In the genomic region with DNA sequence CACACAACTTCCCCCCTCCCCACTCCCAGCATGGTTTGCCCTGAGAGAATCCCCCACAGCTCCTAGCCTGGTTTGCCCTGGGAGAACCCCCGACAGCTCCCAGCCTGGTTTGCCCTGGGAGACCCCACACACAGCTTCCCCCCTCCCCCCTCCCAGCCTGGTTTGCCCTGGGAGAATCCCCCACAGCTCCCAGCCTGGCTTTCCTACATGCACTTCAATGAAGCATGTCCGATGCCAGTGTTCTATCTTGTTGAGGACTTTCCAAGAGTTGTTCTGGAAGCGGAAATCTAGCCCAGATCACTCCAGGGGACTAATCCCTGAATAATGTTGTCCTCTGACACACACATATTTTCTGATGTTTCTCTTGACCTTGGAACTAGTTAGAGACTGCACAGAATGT, we compare ENCODE assay signal across 36 mouse cellular contexts. TPM values are rescaled to one million over a fixed set of nuclear protein-coding genes. Genes with fewer than 3 reads are reported as not detected.
DNase-seq lines count a peak whose midpoint lies in the region; ATAC-seq and TF ChIP-seq lines count a peak whose summit lies in the region.
"Had no signal": no experiment of that assay in that cellular context is flagged by ENCODE, and none has a peak within 500 bp of the region (broad histone marks: within the 10 kb centered on the region; RNA-seq: fewer than 3 reads in every experiment).

No protein-coding gene starts in this region.

- H3K4me3 ChIP-seq in forebrain, postnatal 0 days (ENCODE audit: low read depth, low read length) = no peak overlapping the region
- no peak overlapping the region for H3K4me3 ChIP-seq in forebrain, embryonic 16.5 days (replicated peaks; ENCODE audit: low read length)
- no peak overlapping the region for H3K4me3 ChIP-seq in midbrain, embryonic 11.5 days (ENCODE audit: low read depth, low read length)
- no peak overlapping the region for H3K4me3 ChIP-seq in midbrain, embryonic 14.5 days (replicated peaks; ENCODE audit: low read depth, low read length)
- H3K4me3 ChIP-seq: forebrain, embryonic 15.5 days; heart, embryonic 13.5 days; hindbrain, embryonic 10.5 days; intestine, embryonic 15.5 days; midbrain, embryonic 15.5 days; myocyte; neural tube, embryonic 12.5 days; stomach, embryonic 15.5 days had no signal

- peak; percentile 13 for DNase-seq in forebrain, postnatal 0 days
- DNase-seq in midbrain, embryonic 11.5 days (ENCODE audit: low spot score, missing footprints) = peak; percentile 87
- no peak for DNase-seq in midbrain, embryonic 14.5 days
- peak; percentile 25 for DNase-seq in brain, adult 2 months (ENCODE audit: low read depth, low spot score)
- no peak for DNase-seq in urinary bladder, postnatal 36 days (ENCODE audit: low spot score in 2 of 2)
- DNase-seq in adrenal gland, adult 18-20 months (ENCODE audit: low spot score in 2 of 2) = no peak
- DNase-seq: adrenal gland, postnatal 10 days; cerebellum, adult 18-20 months; cerebellum, postnatal 25 days; gastrocnemius, postnatal 25 days; heart, postnatal 10 days; kidney, adult 2 months; kidney, postnatal 36 days; liver; lung, adult 2 months; lung, postnatal 10 days; right cerebral cortex, postnatal 14 days had no signal

- H3K27me3 ChIP-seq in forebrain, postnatal 0 days (ENCODE audit: insufficient read depth, low read length) = no peaks in the 10 kb centered on the region
- no peaks in the 10 kb centered on the region for H3K27me3 ChIP-seq in forebrain, embryonic 16.5 days (replicated peaks; ENCODE audit: control insufficient read depth, insufficient read depth, low read length)
- H3K27me3 ChIP-seq in midbrain, embryonic 11.5 days (ENCODE audit: control insufficient read depth, insufficient read depth, low read length) = no peaks in the 10 kb centered on the region
- H3K27me3 ChIP-seq in midbrain, embryonic 14.5 days (ENCODE audit: control insufficient read depth, insufficient read depth, low read length) = no peaks in the 10 kb centered on the region
- H3K27me3 ChIP-seq: forebrain, embryonic 15.5 days; heart, embryonic 13.5 days; intestine, embryonic 15.5 days; midbrain, embryonic 15.5 days; neural tube, embryonic 12.5 days; stomach, embryonic 15.5 days had no signal

- no peaks in the 10 kb centered on the region for H3K4me1 ChIP-seq in forebrain, postnatal 0 days (ENCODE audit: insufficient read depth)
- H3K4me1 ChIP-seq in forebrain, embryonic 16.5 days (replicated peaks; ENCODE audit: control insufficient read depth, insufficient read depth, low read length) = peaks cover 12% of the 10 kb centered on the region
- H3K4me1 ChIP-seq in midbrain, embryonic 11.5 days (ENCODE audit: control insufficient read depth, insufficient read depth, low read length) = peaks cover 8% of the 10 kb centered on the region; the same call in 1 of the 2 replicates
- H3K4me1 ChIP-seq in midbrain, embryonic 14.5 days (ENCODE audit: control insufficient read depth, insufficient read depth, low read length) = no peaks in the 10 kb centered on the region

- WGBS in forebrain, postnatal 0 days = 16% methylated on average over 3 of the region's 3 CpGs
- 10% methylated on average over 2 of the region's 3 CpGs for WGBS in forebrain, embryonic 16.5 days
- WGBS in midbrain, embryonic 11.5 days = 20% methylated on average over 3 of the region's 3 CpGs
- 15% methylated on average over 3 of the region's 3 CpGs for WGBS in midbrain, embryonic 14.5 days

- ATAC-seq in forebrain, postnatal 0 days = peak; percentile 47; the same call in 1 of the 2 replicates
- ATAC-seq in forebrain, embryonic 16.5 days = no peak
- no peak for ATAC-seq in midbrain, embryonic 11.5 days (ENCODE audit: low FRiP score)
- ATAC-seq in midbrain, embryonic 14.5 days (ENCODE audit: low FRiP score, low TSS enrichment) = no peak
- ATAC-seq: activated CD4-positive, CD25-positive, alpha-beta regulatory T cell, adult 4 months; CD4-positive, CD25-positive, alpha-beta regulatory T cell, adult 4 months; forebrain, embryonic 15.5 days; hindbrain, embryonic 16.5 days; intestine, embryonic 15.5 days; midbrain, embryonic 15.5 days had no signal

- no peak overlapping the region for H3K27ac ChIP-seq in forebrain, postnatal 0 days (ENCODE audit: low read depth, low read length)
- no peak overlapping the region for H3K27ac ChIP-seq in forebrain, embryonic 16.5 days (ENCODE audit: low read length)
- H3K27ac ChIP-seq in midbrain, embryonic 11.5 days (ENCODE audit: low read depth, low read length) = no peak overlapping the region
- H3K27ac ChIP-seq in midbrain, embryonic 14.5 days (replicated peaks; ENCODE audit: low read depth, low read length) = no peak overlapping the region
- H3K27ac ChIP-seq: forebrain, embryonic 15.5 days; heart, embryonic 13.5 days; hindbrain, embryonic 10.5 days; intestine, embryonic 15.5 days; liver, embryonic 14.5 days; midbrain, embryonic 15.5 days; neural tube, embryonic 12.5 days; stomach, embryonic 15.5 days had no signal

- H3K36me3 ChIP-seq in forebrain, postnatal 0 days (ENCODE audit: insufficient read depth) = no peaks in the 10 kb centered on the region
- no peaks in the 10 kb centered on the region for H3K36me3 ChIP-seq in forebrain, embryonic 16.5 days (ENCODE audit: control insufficient read depth, insufficient read depth)
- no peaks in the 10 kb centered on the region for H3K36me3 ChIP-seq in midbrain, embryonic 11.5 days (ENCODE audit: control insufficient read depth, insufficient read depth, low read length)
- no peaks in the 10 kb centered on the region for H3K36me3 ChIP-seq in midbrain, embryonic 14.5 days (ENCODE audit: control insufficient read depth, insufficient read depth, low read length)
- H3K36me3 ChIP-seq: forebrain, embryonic 15.5 days; intestine, embryonic 15.5 days; midbrain, embryonic 15.5 days; neural tube, embryonic 12.5 days; stomach, embryonic 15.5 days had no signal

- H3K4me2 ChIP-seq in forebrain, postnatal 0 days (ENCODE audit: low read depth) = no peak overlapping the region
- H3K4me2 ChIP-seq in forebrain, embryonic 16.5 days (ENCODE audit: low read length) = no peak overlapping the region
- no peak overlapping the region for H3K4me2 ChIP-seq in midbrain, embryonic 11.5 days
- no peak overlapping the region for H3K4me2 ChIP-seq in midbrain, embryonic 14.5 days (ENCODE audit: low read length)
- H3K4me2 ChIP-seq: forebrain, embryonic 15.5 days; heart, embryonic 13.5 days; intestine, embryonic 15.5 days; midbrain, embryonic 15.5 days; neural tube, embryonic 12.5 days; stomach, embryonic 15.5 days had no signal

- H3K9me3 ChIP-seq in forebrain, postnatal 0 days (ENCODE audit: low read length) = no peaks in the 10 kb centered on the region
- H3K9me3 ChIP-seq in forebrain, embryonic 16.5 days (ENCODE audit: control insufficient read depth, low read length) = no peaks in the 10 kb centered on the region
- H3K9me3 ChIP-seq in midbrain, embryonic 11.5 days (ENCODE audit: control insufficient read depth, low read length) = no peaks in the 10 kb centered on the region
- no peaks in the 10 kb centered on the region for H3K9me3 ChIP-seq in midbrain, embryonic 14.5 days (ENCODE audit: control insufficient read depth, low read length)
- H3K9me3 ChIP-seq: forebrain, embryonic 15.5 days; heart, embryonic 13.5 days; hindbrain, embryonic 10.5 days; intestine, embryonic 15.5 days; midbrain, embryonic 15.5 days; neural tube, embryonic 12.5 days; stomach, embryonic 15.5 days had no signal

- no peak overlapping the region for H3K9ac ChIP-seq in forebrain, postnatal 0 days
- no peak overlapping the region for H3K9ac ChIP-seq in forebrain, embryonic 16.5 days (replicated peaks; ENCODE audit: low read depth, low read length)
- no peak overlapping the region for H3K9ac ChIP-seq in midbrain, embryonic 11.5 days (ENCODE audit: low read length)
- no peak overlapping the region for H3K9ac ChIP-seq in midbrain, embryonic 14.5 days (replicated peaks; ENCODE audit: low read length)
- H3K9ac ChIP-seq: forebrain, embryonic 15.5 days; heart, embryonic 13.5 days; intestine, embryonic 15.5 days; liver, embryonic 14.5 days; midbrain, embryonic 15.5 days; neural tube, embryonic 12.5 days; stomach, embryonic 15.5 days had no signal

- no peak for TF ChIP-seq CTCF in forebrain, postnatal 0 days (IDR thresholded peaks at IDR 0.05; ENCODE audit: low read depth)

RNA-seq across cellular contexts. Expression of a gene that starts 8.5 kb away (rescaled TPM):
- total RNA-seq in forebrain, postnatal 0 days (2014; rRNA removed) = 0.29 TPM in 1 of 2 replicates, not detected in the other
- not detected in 2 replicates for polyA plus RNA-seq in forebrain, postnatal 0 days (2015; fragmentation: Nextera tagmentation; extraction: Ambion mirVana)
- polyA plus RNA-seq in forebrain, embryonic 16.5 days (2015; fragmentation: Nextera tagmentation; extraction: Ambion mirVana) = not detected in 2 replicates
- polyA plus RNA-seq in midbrain, embryonic 11.5 days (2014; fragmentation: Nextera tagmentation; extraction: Ambion mirVana) = not detected in 2 replicates
- polyA plus RNA-seq in midbrain, embryonic 14.5 days (2014; fragmentation: Nextera tagmentation; extraction: Ambion mirVana) = not detected in 2 replicates
- total RNA-seq in adrenal gland, adult 18-20 months (2021) = not detected
- total RNA-seq: layer of hippocampus, adult 8-10 months; layer of hippocampus, postnatal 25 days; megakaryocyte-erythroid progenitor cell, adult 5-6 weeks had no signal
- polyA plus RNA-seq: activated CD4-positive, CD25-positive, alpha-beta regulatory T cell, adult 4 months; CD4-positive, CD25-positive, alpha-beta regulatory T cell, adult 4 months; forebrain, embryonic 15.5 days; limb, embryonic 11.5 days; liver, embryonic 14.5 days; macrophage; midbrain, embryonic 15.5 days; neural tube, embryonic 12.5 days; small intestine, adult 2 months had no signal

RNA-seq across cellular contexts. Expression of a gene that starts 30.4 kb away (rescaled TPM):
- 2.4 and 2.6 TPM in 2 replicates for total RNA-seq in forebrain, postnatal 0 days (2014; rRNA removed)
- polyA plus RNA-seq in forebrain, postnatal 0 days (2015; fragmentation: Nextera tagmentation; extraction: Ambion mirVana) = 3.1 TPM in 2 replicates
- polyA plus RNA-seq in forebrain, embryonic 16.5 days (2015; fragmentation: Nextera tagmentation; extraction: Ambion mirVana) = 3.6 and 3.7 TPM in 2 replicates
- 2.1 and 2.6 TPM in 2 replicates for polyA plus RNA-seq in midbrain, embryonic 11.5 days (2014; fragmentation: Nextera tagmentation; extraction: Ambion mirVana)
- 2.8 and 4.7 TPM in 2 replicates for polyA plus RNA-seq in midbrain, embryonic 14.5 days (2014; fragmentation: Nextera tagmentation; extraction: Ambion mirVana)
- 1 to 10 TPM; 2.3 to 3.5 TPM for total RNA-seq in adrenal gland, adult 18-20 months (2021)
- total RNA-seq: megakaryocyte-erythroid progenitor cell, adult 5-6 weeks had no signal
- polyA plus RNA-seq: activated CD4-positive, CD25-positive, alpha-beta regulatory T cell, adult 4 months; CD4-positive, CD25-positive, alpha-beta regulatory T cell, adult 4 months; macrophage had no signal

RNA-seq across cellular contexts. Expression of a gene that starts 48.8 kb away (rescaled TPM):
- total RNA-seq in forebrain, postnatal 0 days (2014; rRNA removed) = 23.7 and 25.0 TPM in 2 replicates
- polyA plus RNA-seq in forebrain, postnatal 0 days (2015; fragmentation: Nextera tagmentation; extraction: Ambion mirVana) = 12.9 and 14.8 TPM in 2 replicates
- polyA plus RNA-seq in forebrain, embryonic 16.5 days (2015; fragmentation: Nextera tagmentation; extraction: Ambion mirVana) = 6.0 and 8.6 TPM in 2 replicates
- 0.46 and 0.89 TPM in 2 replicates for polyA plus RNA-seq in midbrain, embryonic 11.5 days (2014; fragmentation: Nextera tagmentation; extraction: Ambion mirVana)
- polyA plus RNA-seq in midbrain, embryonic 14.5 days (2014; fragmentation: Nextera tagmentation; extraction: Ambion mirVana) = 7.3 and 16.7 TPM in 2 replicates
- 1 to 10 TPM; 1.2 to 2.6 TPM for total RNA-seq in adrenal gland, adult 18-20 months (2021)
- total RNA-seq: megakaryocyte-erythroid progenitor cell, adult 5-6 weeks had no signal
- polyA plus RNA-seq: activated CD4-positive, CD25-positive, alpha-beta regulatory T cell, adult 4 months; macrophage; small intestine, adult 2 months had no signal

RNA-seq across cellular contexts. Expression of a gene that starts 54.9 kb away (rescaled TPM):
- 10.5 and 22.5 TPM in 2 replicates for total RNA-seq in forebrain, postnatal 0 days (2014; rRNA removed)
- polyA plus RNA-seq in forebrain, postnatal 0 days (2015; fragmentation: Nextera tagmentation; extraction: Ambion mirVana) = 11.0 and 11.2 TPM in 2 replicates
- 40.0 and 49.6 TPM in 2 replicates for polyA plus RNA-seq in forebrain, embryonic 16.5 days (2015; fragmentation: Nextera tagmentation; extraction: Ambion mirVana)
- 166 and 187 TPM in 2 replicates for polyA plus RNA-seq in midbrain, embryonic 11.5 days (2014; fragmentation: Nextera tagmentation; extraction: Ambion mirVana)
- 14.2 and 27.5 TPM in 2 replicates for polyA plus RNA-seq in midbrain, embryonic 14.5 days (2014; fragmentation: Nextera tagmentation; extraction: Ambion mirVana)
- 1 to 10 TPM; 1.2 to 2.3 TPM for total RNA-seq in adrenal gland, adult 18-20 months (2021)

RNA-seq across cellular contexts. Expression of a gene that starts 59.6 kb away (rescaled TPM):
- total RNA-seq in forebrain, postnatal 0 days (2014; rRNA removed) = 3.3 and 8.0 TPM in 2 replicates
- polyA plus RNA-seq in forebrain, postnatal 0 days (2015; fragmentation: Nextera tagmentation; extraction: Ambion mirVana) = 3.9 and 4.3 TPM in 2 replicates
- polyA plus RNA-seq in forebrain, embryonic 16.5 days (2015; fragmentation: Nextera tagmentation; extraction: Ambion mirVana) = 2.1 and 3.5 TPM in 2 replicates
- polyA plus RNA-seq in midbrain, embryonic 11.5 days (2014; fragmentation: Nextera tagmentation; extraction: Ambion mirVana) = 1.1 and 2.0 TPM in 2 replicates
- 5.3 and 7.1 TPM in 2 replicates for polyA plus RNA-seq in midbrain, embryonic 14.5 days (2014; fragmentation: Nextera tagmentation; extraction: Ambion mirVana)
- total RNA-seq in adrenal gland, adult 18-20 months (2021) = under 1 TPM; 0.16 to 0.60 TPM
- total RNA-seq: gastrocnemius, postnatal 25 days; heart, postnatal 10 days; megakaryocyte-erythroid progenitor cell, adult 5-6 weeks had no signal
- polyA plus RNA-seq: macrophage; myocyte; small intestine, adult 2 months had no signal

Comparison
In these comparisons a context has a peak if more than half of its experiments do, and no peak if none do; other contexts are left out.
1. DNase-seq: peak in forebrain, postnatal 0 days (single experiment), midbrain, embryonic 11.5 days (single experiment) and brain, adult 2 months (single experiment); none in midbrain, embryonic 14.5 days (single experiment), urinary bladder, postnatal 36 days (0 of 2) and adrenal gland, adult 18-20 months (0 of 2).